Mouse (Mus musculus): ENCODE results near the gene Ramp2. TPM values are rescaled to one million over a fixed set of nuclear protein-coding genes. Genes with fewer than 3 reads are reported as not detected.

Ramp2 gene
- polyA plus RNA-seq, 1 experiment from 2014 or later = 60.4 TPM

DNA sequence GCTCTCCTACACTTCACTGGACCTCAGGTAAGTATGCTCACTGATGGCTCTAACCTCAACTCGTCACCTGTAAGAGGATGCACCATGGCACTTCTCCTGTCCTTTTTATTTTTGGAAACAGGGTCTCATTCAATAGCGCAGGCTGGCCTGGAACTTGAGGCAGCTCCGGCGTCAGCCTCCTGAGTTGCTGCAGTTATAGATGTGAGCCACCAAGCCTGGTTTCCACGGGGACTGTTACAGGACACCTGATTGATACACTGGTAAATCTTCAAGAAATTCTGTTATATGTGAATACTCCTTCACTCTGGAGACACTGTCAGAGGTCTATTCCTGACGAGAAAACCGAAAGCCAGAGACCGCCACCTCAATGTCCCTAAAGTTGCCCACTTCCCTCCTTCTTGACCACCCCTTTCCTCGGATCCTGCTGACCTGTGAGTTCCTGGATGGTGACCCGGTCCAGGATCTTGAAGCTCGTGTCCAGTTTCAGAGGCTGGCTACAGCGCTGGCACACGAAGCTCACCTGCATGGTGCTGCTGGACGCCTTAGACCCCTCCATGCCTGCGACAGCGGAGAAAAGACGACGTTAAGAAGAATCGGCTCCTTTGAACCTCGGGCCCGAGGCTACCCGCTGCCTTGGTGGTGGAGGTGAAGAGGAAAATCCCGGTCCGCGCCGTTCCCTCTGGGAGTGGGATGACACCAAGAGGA is 55.6 kb downstream of the Ramp2 start:
- Histone ChIP-seq H3K4me1 (ENCODE audit: control insufficient read depth, insufficient read depth, low read length) (peaks cover 5% of the 10 kb centered on the region), H3K4me3 (ENCODE audit: low read depth, low read length) (peak overlapping the region; percentile 94), H3K36me3 (ENCODE audit: control insufficient read depth, insufficient read depth, low read length) (peaks cover 6% of the 10 kb centered on the region), H3K27me3 (ENCODE audit: control insufficient read depth, insufficient read depth, low read length) (no peaks in the 10 kb centered on the region), H3K9ac (ENCODE audit: low read length) (peak overlapping the region; percentile 83), H3K27ac (replicated peaks; ENCODE audit: low read depth, low read length) (no peak overlapping the region), H3K9me3 (ENCODE audit: control insufficient read depth, low read length) (no peaks in the 10 kb centered on the region), H3K4me2 (ENCODE audit: low read depth, severe bottlenecking) (peak overlapping the region; percentile 99)
- DNase-seq (ENCODE audit: low spot score) (no peak), ATAC-seq (ENCODE audit: insufficient number of reproducible peaks, low FRiP score, low TSS enrichment, low read depth) (peak; percentile 9; the same call in 1 of the 2 replicates)
- 14% methylated on average over 26 of the region's 26 CpGs for WGBS

DNA sequence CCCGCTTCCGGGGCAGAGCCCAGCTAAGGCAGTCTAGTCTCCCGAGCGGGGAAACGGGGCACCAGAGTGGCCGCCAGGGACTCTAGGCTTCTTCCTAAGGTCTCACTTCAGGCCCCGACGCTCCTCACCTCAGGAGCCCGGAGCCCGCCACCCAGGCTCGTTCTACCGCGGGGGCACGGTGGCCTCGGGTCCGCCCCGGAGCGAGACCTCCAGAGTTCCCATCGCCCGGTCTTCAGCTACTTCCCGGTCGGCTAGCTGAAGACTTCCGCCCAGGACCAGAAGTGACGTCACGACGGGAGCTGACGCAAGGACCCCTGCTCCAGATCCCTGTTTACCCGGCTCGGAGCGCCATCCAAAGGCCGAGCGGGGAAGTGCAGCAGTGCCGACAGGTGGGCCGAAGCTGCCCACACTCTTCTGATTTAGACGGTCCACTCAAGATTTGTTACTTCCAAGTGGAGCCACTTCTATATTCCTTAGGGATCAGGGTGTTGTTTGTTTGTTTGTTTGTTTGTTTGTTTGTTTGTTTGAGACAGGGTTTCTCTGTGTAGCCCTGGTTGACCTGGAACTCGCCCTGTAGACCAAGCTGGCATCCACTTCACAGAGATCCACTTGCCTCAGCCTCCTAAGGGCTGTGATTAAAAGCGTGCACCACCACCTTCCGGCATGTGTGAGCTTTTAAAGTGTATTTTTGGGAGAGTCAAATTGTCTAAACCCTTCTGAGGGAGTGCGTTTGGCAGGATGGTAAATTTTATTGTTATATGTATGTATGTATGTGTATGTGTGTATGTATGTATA is 56.4 kb downstream of the Ramp2 start, which contains the start of gene Becn1:
Becn1 (minus strand) TSS at position 283 of the 795 bp plus-strand sequence.
- H3K4me3 ChIP-seq (ENCODE audit: low read depth, low read length) = peak within 1 kb of the TSS; percentile 94

DNA sequence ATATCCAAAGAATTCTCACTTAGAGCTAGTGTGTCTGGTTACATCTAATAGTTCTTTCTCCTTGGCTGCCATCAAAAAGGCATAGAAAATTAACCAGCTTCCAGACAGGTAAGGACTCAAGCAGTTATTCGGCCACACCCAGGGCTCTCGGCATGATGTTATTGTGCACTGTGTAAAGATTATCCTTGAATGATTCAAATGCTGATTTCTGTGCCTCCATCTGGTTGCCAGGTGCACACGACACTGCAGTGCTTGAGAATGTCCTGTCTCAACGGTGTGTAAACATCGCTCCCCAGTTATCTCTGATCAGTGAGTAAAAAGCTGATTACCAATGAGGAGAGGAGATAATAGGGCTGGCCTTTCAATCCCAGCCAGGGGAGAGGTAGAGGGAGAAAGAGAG is 61.9 kb downstream of the Ramp2 start:
- WGBS = 45% methylated on average over 5 of the region's 5 CpGs
- DNase-seq (ENCODE audit: low spot score) = no peak
- no peaks in the 10 kb centered on the region for H3K36me3 ChIP-seq (ENCODE audit: control insufficient read depth, insufficient read depth, low read length)
- no peak overlapping the region for H3K4me3 ChIP-seq (ENCODE audit: low read depth, low read length)
- ATAC-seq (ENCODE audit: insufficient number of reproducible peaks, low FRiP score, low TSS enrichment, low read depth) = no peak
- H3K4me2 ChIP-seq (ENCODE audit: low read depth, severe bottlenecking) = no peak overlapping the region
- no peak overlapping the region for H3K27ac ChIP-seq (replicated peaks; ENCODE audit: low read depth, low read length)
- H3K9ac ChIP-seq (ENCODE audit: low read length) = no peak overlapping the region
- H3K27me3 ChIP-seq (ENCODE audit: control insufficient read depth, insufficient read depth, low read length) = no peaks in the 10 kb centered on the region
- H3K4me1 ChIP-seq (ENCODE audit: control insufficient read depth, insufficient read depth, low read length) = no peaks in the 10 kb centered on the region
- H3K9me3 ChIP-seq (ENCODE audit: control insufficient read depth, low read length) = no peaks in the 10 kb centered on the region

More for the DNA sequence above, 56.4 kb downstream of the Ramp2 start, which contains the start of gene Becn1:
- DNase-seq (ENCODE audit: low spot score) = peak; percentile 99
- Histone ChIP-seq H3K36me3 (ENCODE audit: control insufficient read depth, insufficient read depth, low read length) (peaks cover 6% of the 10 kb centered on the region), H3K27ac (replicated peaks; ENCODE audit: low read depth, low read length) (no peak within 1 kb of the TSS), H3K9ac (ENCODE audit: low read length) (peak within 1 kb of the TSS; percentile 83), H3K4me2 (ENCODE audit: low read depth, severe bottlenecking) (peak within 1 kb of the TSS; percentile 99), H3K4me1 (ENCODE audit: control insufficient read depth, insufficient read depth, low read length) (peaks cover 5% of the 10 kb centered on the region), H3K9me3 (ENCODE audit: control insufficient read depth, low read length) (no peaks in the 10 kb centered on the region), H3K27me3 (ENCODE audit: control insufficient read depth, insufficient read depth, low read length) (no peaks in the 10 kb centered on the region)
- WGBS = 7% methylated on average over 39 of the region's 39 CpGs
- ATAC-seq (ENCODE audit: insufficient number of reproducible peaks, low FRiP score, low TSS enrichment, low read depth) = peak; percentile 83; the same call in 1 of the 2 replicates

Other genes with a start within 250 kb of the Ramp2 start
- gene Atp6v0a1, start 236.6 kb upstream of the Ramp2 start, polyA plus RNA-seq (2014; fragmentation: Nextera tagmentation; extraction: Ambion mirVana) = 27.1 and 32.0 TPM in 2 replicates
- 5.2 and 5.3 TPM in 2 replicates for gene Naglu, start 176.0 kb upstream of the Ramp2 start, polyA plus RNA-seq (2014; fragmentation: Nextera tagmentation; extraction: Ambion mirVana)
- gene Hsd17b1, start 167.6 kb upstream of the Ramp2 start, polyA plus RNA-seq (2014; fragmentation: Nextera tagmentation; extraction: Ambion mirVana) = 0.15 TPM in 1 of 2 replicates, not detected in the other
- gene Coasy, start 163.5 kb upstream of the Ramp2 start, polyA plus RNA-seq (2014; fragmentation: Nextera tagmentation; extraction: Ambion mirVana) = 40.5 and 49.4 TPM in 2 replicates
- gene Mlx, start 158.8 kb upstream of the Ramp2 start, polyA plus RNA-seq (2014; fragmentation: Nextera tagmentation; extraction: Ambion mirVana) = 40.6 and 48.9 TPM in 2 replicates
- 71.1 and 71.6 TPM in 2 replicates for gene Psmc3ip, start 150.6 kb upstream of the Ramp2 start, polyA plus RNA-seq (2014; fragmentation: Nextera tagmentation; extraction: Ambion mirVana)
- 10.3 and 10.8 TPM in 2 replicates for gene Retreg3, start 126.1 kb upstream of the Ramp2 start, polyA plus RNA-seq (2014; fragmentation: Nextera tagmentation; extraction: Ambion mirVana)
- 113 and 119 TPM in 2 replicates for gene Tubg1, start 126.1 kb upstream of the Ramp2 start, polyA plus RNA-seq (2014; fragmentation: Nextera tagmentation; extraction: Ambion mirVana)
- gene Tubg2, start 90.1 kb upstream of the Ramp2 start, polyA plus RNA-seq (2014; fragmentation: Nextera tagmentation; extraction: Ambion mirVana) = 4.8 and 5.0 TPM in 2 replicates
- gene Cntnap1, start 75.5 kb upstream of the Ramp2 start, polyA plus RNA-seq (2014; fragmentation: Nextera tagmentation; extraction: Ambion mirVana) = 0.04 and 0.21 TPM in 2 replicates
- gene Plekhh3, start 74.7 kb upstream of the Ramp2 start, polyA plus RNA-seq (2014; fragmentation: Nextera tagmentation; extraction: Ambion mirVana) = 2.6 and 4.1 TPM in 2 replicates
- 0.13 TPM in 1 of 2 replicates, not detected in the other for gene Ccr10, start 70.6 kb upstream of the Ramp2 start, polyA plus RNA-seq (2014; fragmentation: Nextera tagmentation; extraction: Ambion mirVana)
- gene Ezh1, start 19.6 kb upstream of the Ramp2 start, polyA plus RNA-seq (2014; fragmentation: Nextera tagmentation; extraction: Ambion mirVana) = 12.7 and 13.4 TPM in 2 replicates
- 111 and 120 TPM in 2 replicates for gene Vps25, start 7.7 kb downstream of the Ramp2 start, polyA plus RNA-seq (2014; fragmentation: Nextera tagmentation; extraction: Ambion mirVana)
- gene Wnk4, start 14.5 kb downstream of the Ramp2 start, polyA plus RNA-seq (2014; fragmentation: Nextera tagmentation; extraction: Ambion mirVana) = 7.0 and 8.1 TPM in 2 replicates
- 1.3 and 1.8 TPM in 2 replicates for gene Cntd1, start 33.0 kb downstream of the Ramp2 start, polyA plus RNA-seq (2014; fragmentation: Nextera tagmentation; extraction: Ambion mirVana)
- gene Coa3, start 33.1 kb downstream of the Ramp2 start, polyA plus RNA-seq (2014; fragmentation: Nextera tagmentation; extraction: Ambion mirVana) = 191 and 204 TPM in 2 replicates
- 135 and 139 TPM in 2 replicates for gene Becn1, start 56.3 kb downstream of the Ramp2 start, polyA plus RNA-seq (2014; fragmentation: Nextera tagmentation; extraction: Ambion mirVana)
- gene Psme3, start 70.2 kb downstream of the Ramp2 start, polyA plus RNA-seq (2014; fragmentation: Nextera tagmentation; extraction: Ambion mirVana) = 158 and 164 TPM in 2 replicates
- gene Aoc2, start 79.0 kb downstream of the Ramp2 start, polyA plus RNA-seq (2014; fragmentation: Nextera tagmentation; extraction: Ambion mirVana) = 1.5 and 1.9 TPM in 2 replicates
- gene Aoc3, start 84.6 kb downstream of the Ramp2 start, polyA plus RNA-seq (2014; fragmentation: Nextera tagmentation; extraction: Ambion mirVana) = not detected in 2 replicates
- not detected in 2 replicates for gene G6pc, start 121.5 kb downstream of the Ramp2 start, polyA plus RNA-seq (2014; fragmentation: Nextera tagmentation; extraction: Ambion mirVana)
- 89.0 and 91.6 TPM in 2 replicates for gene Aarsd1, start 171.6 kb downstream of the Ramp2 start, polyA plus RNA-seq (2014; fragmentation: Nextera tagmentation; extraction: Ambion mirVana)
- 10.4 and 11.5 TPM in 2 replicates for gene Gm27029, start 178.8 kb downstream of the Ramp2 start, polyA plus RNA-seq (2014; fragmentation: Nextera tagmentation; extraction: Ambion mirVana)
- 13.3 and 14.4 TPM in 2 replicates for gene Rundc1, start 179.1 kb downstream of the Ramp2 start, polyA plus RNA-seq (2014; fragmentation: Nextera tagmentation; extraction: Ambion mirVana)
- gene Ptges3l, start 179.3 kb downstream of the Ramp2 start, polyA plus RNA-seq (2014; fragmentation: Nextera tagmentation; extraction: Ambion mirVana) = 4.3 and 4.5 TPM in 2 replicates
- 459 and 489 TPM in 2 replicates for gene Rpl27, start 196.3 kb downstream of the Ramp2 start, polyA plus RNA-seq (2014; fragmentation: Nextera tagmentation; extraction: Ambion mirVana)
- 3.3 and 3.4 TPM in 2 replicates for gene Ifi35, start 202.4 kb downstream of the Ramp2 start, polyA plus RNA-seq (2014; fragmentation: Nextera tagmentation; extraction: Ambion mirVana)
- 4.7 and 4.8 TPM in 2 replicates for gene Rnd2, start 219.0 kb downstream of the Ramp2 start, polyA plus RNA-seq (2014; fragmentation: Nextera tagmentation; extraction: Ambion mirVana)
- 17.7 and 19.3 TPM in 2 replicates for gene Vat1, start 220.2 kb downstream of the Ramp2 start, polyA plus RNA-seq (2014; fragmentation: Nextera tagmentation; extraction: Ambion mirVana)

Measured in limb, embryonic 11.5 days (tissue).